Mouse (Mus musculus) myocyte (in vitro differentiated cells): ENCODE measurements around the gene Dcun1d2. TPM values are rescaled to one million over a fixed set of nuclear protein-coding genes. Genes with fewer than 3 reads are reported as not detected.
A peak's percentile ranks its signal among the peaks of the same experiment; 100 is the strongest.

ENCODE experiments used
- H3K27me3 ChIP-seq: one replicate; pipeline ENCODE4 v1.6.1; 2011; ENCODE audit not compliant: control insufficient read depth, insufficient read depth, insufficient read length
- H3K36me3 ChIP-seq: one replicate; pipeline ENCODE4 v1.6.1; 2011; ENCODE audit not compliant: control insufficient read depth, insufficient read depth
- H3K4me2 ChIP-seq: one replicate; pipeline ENCODE4 v1.6.1; 2011; ENCODE audit warnings: low read depth, control low read depth
- H3K4me3 ChIP-seq: one replicate; pipeline ENCODE4 v1.5.1; 2011; ENCODE audit warnings: mild to moderate bottlenecking, control low read depth, moderate library complexity
- H3K79me2 ChIP-seq: one replicate; pipeline ENCODE4 v1.6.1; 2011; ENCODE audit not compliant: control insufficient read depth, insufficient read depth
- H3ac ChIP-seq: one replicate; pipeline ENCODE4 v1.6.1; 2011; ENCODE audit not compliant: control insufficient read depth, insufficient read length
- CEBPB ChIP-seq: IDR thresholded peaks from 2 replicates; pipeline ENCODE4 v1.6.1; 2011; ENCODE audit warnings: mild to moderate bottlenecking, moderate library complexity; ENCODE audit not compliant: poor library complexity, insufficient read depth, severe bottlenecking
- E2F4 ChIP-seq: IDR thresholded peaks from one replicate; pipeline ENCODE4 v1.6.1; 2011; ENCODE audit warnings: mild to moderate bottlenecking, control low read depth, moderate library complexity; ENCODE audit not compliant: insufficient read depth
- MAX ChIP-seq: IDR thresholded peaks from one replicate; pipeline ENCODE4 v1.6.1; 2011; ENCODE audit warnings: low read depth, mild to moderate bottlenecking, control low read depth
- MYOD1 ChIP-seq, 3 experiments: IDR thresholded peaks; one replicate each; pipeline ENCODE4 v1.6.1; 2011; ENCODE audit warnings: control low read depth in 2 of 3, low read depth in 2 of 3, mild to moderate bottlenecking in 2 of 3, moderate library complexity in 1 of 3; ENCODE audit not compliant: insufficient read length in 2 of 3, control insufficient read depth in 1 of 3
- MYOG ChIP-seq, 3 experiments: IDR thresholded peaks; one replicate each; pipeline ENCODE4 v1.6.1; 2011; ENCODE audit warnings: control low read depth in 2 of 3, low read depth in 2 of 3, mild to moderate bottlenecking in 2 of 3; ENCODE audit not compliant: insufficient read length in 2 of 3, control insufficient read depth in 1 of 3, insufficient read depth in 1 of 3
- POLR2A ChIP-seq: IDR thresholded peaks from one replicate; pipeline ENCODE4 v1.6.1; 2011; ENCODE audit warnings: low read depth, mild to moderate bottlenecking, control low read depth, moderate library complexity; ENCODE audit not compliant: insufficient read length
- POLR2AphosphoS2 ChIP-seq: IDR thresholded peaks from one replicate; pipeline ENCODE4 v1.6.1; 2011; ENCODE audit warnings: low read depth, control low read depth; ENCODE audit not compliant: insufficient read length
- REST ChIP-seq: IDR thresholded peaks from one replicate; pipeline ENCODE4 v1.6.1; 2011; ENCODE audit warnings: mild to moderate bottlenecking, control low read depth, moderate library complexity; ENCODE audit not compliant: insufficient read depth, insufficient read length
- SRF ChIP-seq: IDR thresholded peaks from one replicate; pipeline ENCODE4 v1.6.1; 2011; ENCODE audit warnings: low read depth; ENCODE audit not compliant: control insufficient read depth, insufficient read length
- TCF12 ChIP-seq: IDR thresholded peaks from one replicate; pipeline ENCODE4 v1.6.1; 2011; ENCODE audit warnings: mild to moderate bottlenecking, control low read depth; ENCODE audit not compliant: poor library complexity, insufficient read depth, severe bottlenecking
- TCF3 ChIP-seq: IDR thresholded peaks from one replicate; pipeline ENCODE4 v1.6.1; 2011; ENCODE audit warnings: low read depth, control low read depth; ENCODE audit not compliant: insufficient read length
- USF1 ChIP-seq: IDR thresholded peaks from one replicate; pipeline ENCODE4 v1.6.1; 2011; ENCODE audit warnings: low read depth, mild to moderate bottlenecking, control low read depth, moderate library complexity
- polyA plus RNA-seq: library from polyadenylated mRNA; unstranded; fragments of >200 nt; fragmentation: generic; extraction: Trizol; gene quantifications from one replicate; pipeline ENCODE4 v1.2.1, GENCODE M21; 2012; ENCODE audit warnings: missing spikeins

The Dcun1d2 gene
- polyA plus RNA-seq, 1 experiment = 15.3 TPM

DNA sequence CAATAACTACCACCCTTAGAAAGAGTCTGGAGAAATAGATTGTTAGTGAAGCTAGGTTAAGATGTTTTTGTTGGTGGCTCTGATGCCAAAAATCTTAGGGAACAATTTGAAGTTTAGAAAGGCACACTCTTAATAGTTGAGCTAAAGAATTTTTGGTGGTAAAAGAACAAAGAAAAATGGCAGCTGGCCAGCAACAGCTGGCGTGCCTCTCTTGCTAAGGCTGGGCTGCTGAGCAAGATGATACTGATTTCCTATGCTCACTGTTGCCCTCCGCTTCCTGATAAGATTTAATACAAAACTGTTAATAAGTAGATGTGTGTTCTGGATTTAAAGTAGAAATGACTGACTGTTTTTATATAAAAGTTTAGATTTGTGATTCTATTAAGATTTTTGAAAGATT is 20.4 kb downstream of the Dcun1d2 start:
- Histone ChIP-seq H3ac (no peak overlapping the region), H3K36me3 (peaks cover 15% of the 10 kb centered on the region), H3K4me3 (no peak overlapping the region), H3K79me2 (no peaks in the 10 kb centered on the region), H3K4me2 (no peak overlapping the region), H3K27me3 (no peaks in the 10 kb centered on the region)
- TF ChIP-seq POLR2AphosphoS2 (no peak), POLR2A (no peak), MYOG (IDR thresholded peaks at IDR 0.05; ENCODE audit: control insufficient read depth in 1 of 3, insufficient read depth in 1 of 3, insufficient read length in 2 of 3, low read depth in 2 of 3) (no peak), CEBPB (no peak), SRF (no peak), MYOD1 (IDR thresholded peaks at IDR 0.05; ENCODE audit: control insufficient read depth in 1 of 3, insufficient read length in 2 of 3, low read depth in 2 of 3) (no peak), TCF12 (no peak), MAX (no peak), REST (no peak), USF1 (no peak), TCF3 (no peak), E2F4 (no peak)

DNA sequence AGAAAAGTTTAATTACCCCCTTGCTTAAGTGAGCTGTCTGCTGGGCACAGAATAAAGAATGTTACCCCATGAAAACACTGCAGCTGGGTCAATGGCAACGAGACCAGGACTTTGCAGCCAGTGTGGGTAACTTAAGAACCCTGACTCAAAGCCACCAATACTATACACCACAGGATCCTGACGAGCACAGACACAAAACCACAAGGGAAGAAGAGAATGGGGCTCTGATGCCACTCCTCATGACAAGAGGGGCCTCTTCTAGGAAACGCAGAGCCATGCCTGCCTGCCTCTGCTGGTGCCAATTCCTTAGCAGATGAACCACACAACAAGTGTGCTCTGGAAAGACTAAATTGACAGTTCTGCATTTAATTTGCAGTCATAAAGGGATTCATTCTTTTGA is 24.6 kb downstream of the Dcun1d2 start:
- Histone ChIP-seq H3K36me3 (peaks cover under 1% of the 10 kb centered on the region), H3ac (no peak overlapping the region), H3K79me2 (no peaks in the 10 kb centered on the region), H3K27me3 (no peaks in the 10 kb centered on the region), H3K4me3 (no peak overlapping the region), H3K4me2 (no peak overlapping the region)
- no peak for TF ChIP-seq POLR2AphosphoS2
- TF ChIP-seq TCF3 = no peak
- no peak for TF ChIP-seq SRF
- no peak for TF ChIP-seq TCF12
- no peak for TF ChIP-seq MYOG (IDR thresholded peaks at IDR 0.05; ENCODE audit: control insufficient read depth in 1 of 3, insufficient read depth in 1 of 3, insufficient read length in 2 of 3, low read depth in 2 of 3)
- no peak for TF ChIP-seq REST
- TF ChIP-seq E2F4 = no peak
- no peak for TF ChIP-seq USF1

DNA sequence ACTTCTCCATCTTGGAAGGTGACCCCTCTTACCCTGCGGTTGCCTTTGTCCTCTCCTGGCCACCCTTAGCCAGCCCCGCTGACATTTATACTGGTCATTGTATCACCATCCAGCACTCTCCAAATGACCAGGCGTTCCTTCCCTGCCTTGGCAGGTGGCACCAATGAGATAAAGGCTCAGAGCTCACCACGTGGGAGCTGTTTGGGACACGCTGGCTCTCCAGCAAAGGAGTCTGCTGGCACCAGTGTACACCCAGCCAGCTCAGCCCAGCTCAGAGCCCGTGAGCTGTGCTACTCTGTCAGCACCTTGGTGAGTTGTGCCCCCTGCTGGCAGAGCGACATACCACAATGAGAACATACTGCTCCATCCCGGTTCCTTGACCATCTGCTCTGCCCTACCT is 33.9 kb downstream of the Dcun1d2 start, which contains the start of gene Adprhl1:
Gene Adprhl1 (minus strand): TSS at position 144 of the 400 bp plus-strand sequence.
- Histone ChIP-seq H3K27me3 (no peaks in the 10 kb centered on the region), H3K4me3 (peak within 1 kb of the TSS; percentile 3)

DNA sequence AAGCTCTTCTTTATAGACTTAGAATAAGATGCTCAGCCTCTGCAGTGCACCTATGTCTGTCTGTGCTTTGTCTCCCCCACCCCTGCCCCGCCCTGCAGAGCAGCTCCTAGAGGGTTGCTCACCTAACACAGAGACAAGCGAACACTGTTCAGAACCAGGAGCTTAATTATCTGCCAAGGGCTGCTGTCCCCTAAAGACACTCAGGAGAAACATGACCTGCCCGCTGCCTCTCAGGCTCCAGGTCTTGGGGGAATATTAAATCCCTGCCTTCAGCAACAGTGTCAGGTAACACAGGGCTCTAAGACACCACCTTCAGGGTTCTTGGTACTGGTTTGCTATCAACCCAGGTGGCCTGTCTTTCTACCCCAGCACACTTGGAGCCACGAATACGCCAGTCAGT is 34.5 kb downstream of the Dcun1d2 start:
- Histone ChIP-seq H3K4me2 (peak overlapping the region; percentile 48), H3K4me3 (peak overlapping the region; percentile 3), H3ac (no peak overlapping the region), H3K36me3 (peaks cover 11% of the 10 kb centered on the region), H3K27me3 (peaks cover 3% of the 10 kb centered on the region), H3K79me2 (no peaks in the 10 kb centered on the region)
- TF ChIP-seq REST = no peak
- no peak for TF ChIP-seq MAX
- no peak for TF ChIP-seq POLR2A
- TF ChIP-seq POLR2AphosphoS2 = no peak
- TF ChIP-seq SRF = no peak

More for the DNA sequence above, 33.9 kb downstream of the Dcun1d2 start, which contains the start of gene Adprhl1:
- Histone ChIP-seq H3ac (no peak within 1 kb of the TSS), H3K4me2 (peak within 1 kb of the TSS; percentile 48), H3K79me2 (no peaks in the 10 kb centered on the region), H3K36me3 (peaks cover 11% of the 10 kb centered on the region)
- TF ChIP-seq SRF (no peak), MYOD1 (IDR thresholded peaks at IDR 0.05; ENCODE audit: control insufficient read depth in 1 of 3, insufficient read length in 2 of 3, low read depth in 2 of 3) (peak in 1 of 3 experiments; percentile 47), REST (no peak), CEBPB (no peak), MYOG (IDR thresholded peaks at IDR 0.05; ENCODE audit: control insufficient read depth in 1 of 3, insufficient read depth in 1 of 3, insufficient read length in 2 of 3, low read depth in 2 of 3) (peak in 2 of 3 experiments; percentile 1 to 31), USF1 (no peak), E2F4 (no peak), TCF3 (no peak), POLR2AphosphoS2 (peak; percentile 82), POLR2A (peak; percentile 32), MAX (no peak), TCF12 (no peak)

DNA sequence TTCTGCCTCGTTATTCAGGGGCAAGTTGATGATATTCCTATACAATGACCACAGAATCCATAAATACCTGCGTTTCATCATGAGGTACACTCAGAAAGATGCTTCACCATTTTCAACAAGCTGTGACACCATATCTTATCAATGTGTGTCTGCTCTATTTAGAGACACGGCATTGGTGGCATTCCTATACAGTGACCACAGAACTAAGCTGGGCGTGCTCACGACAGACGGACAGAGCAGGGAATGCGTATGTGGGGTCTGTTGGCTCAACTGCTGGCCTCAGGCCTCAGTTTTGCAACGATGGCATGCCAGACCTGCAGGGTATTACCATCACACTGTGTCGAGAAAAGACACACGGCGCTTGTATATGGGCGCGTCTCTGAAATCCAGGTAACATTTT is 35.1 kb downstream of the Dcun1d2 start:
- peaks cover 11% of the 10 kb centered on the region for H3K36me3 ChIP-seq
- H3K4me2 ChIP-seq = peak overlapping the region; percentile 48
- peaks cover 9% of the 10 kb centered on the region for H3K27me3 ChIP-seq
- no peaks in the 10 kb centered on the region for H3K79me2 ChIP-seq
- TF ChIP-seq MYOG (IDR thresholded peaks at IDR 0.05; ENCODE audit: control insufficient read depth in 1 of 3, insufficient read depth in 1 of 3, insufficient read length in 2 of 3, low read depth in 2 of 3) (peak in 1 of 3 experiments; percentile 40), MYOD1 (IDR thresholded peaks at IDR 0.05; ENCODE audit: control insufficient read depth in 1 of 3, insufficient read length in 2 of 3, low read depth in 2 of 3) (no peak)
- H3ac ChIP-seq = no peak overlapping the region
- no peak overlapping the region for H3K4me3 ChIP-seq
